Mouse (Mus musculus): ENCODE data around the gene Apopt1. TPM values are rescaled to one million over a fixed set of nuclear protein-coding genes. Genes with fewer than 3 reads are reported as not detected.

Apopt1 gene
- polyA plus RNA-seq, 1 experiment = 35.4 TPM

DNA sequence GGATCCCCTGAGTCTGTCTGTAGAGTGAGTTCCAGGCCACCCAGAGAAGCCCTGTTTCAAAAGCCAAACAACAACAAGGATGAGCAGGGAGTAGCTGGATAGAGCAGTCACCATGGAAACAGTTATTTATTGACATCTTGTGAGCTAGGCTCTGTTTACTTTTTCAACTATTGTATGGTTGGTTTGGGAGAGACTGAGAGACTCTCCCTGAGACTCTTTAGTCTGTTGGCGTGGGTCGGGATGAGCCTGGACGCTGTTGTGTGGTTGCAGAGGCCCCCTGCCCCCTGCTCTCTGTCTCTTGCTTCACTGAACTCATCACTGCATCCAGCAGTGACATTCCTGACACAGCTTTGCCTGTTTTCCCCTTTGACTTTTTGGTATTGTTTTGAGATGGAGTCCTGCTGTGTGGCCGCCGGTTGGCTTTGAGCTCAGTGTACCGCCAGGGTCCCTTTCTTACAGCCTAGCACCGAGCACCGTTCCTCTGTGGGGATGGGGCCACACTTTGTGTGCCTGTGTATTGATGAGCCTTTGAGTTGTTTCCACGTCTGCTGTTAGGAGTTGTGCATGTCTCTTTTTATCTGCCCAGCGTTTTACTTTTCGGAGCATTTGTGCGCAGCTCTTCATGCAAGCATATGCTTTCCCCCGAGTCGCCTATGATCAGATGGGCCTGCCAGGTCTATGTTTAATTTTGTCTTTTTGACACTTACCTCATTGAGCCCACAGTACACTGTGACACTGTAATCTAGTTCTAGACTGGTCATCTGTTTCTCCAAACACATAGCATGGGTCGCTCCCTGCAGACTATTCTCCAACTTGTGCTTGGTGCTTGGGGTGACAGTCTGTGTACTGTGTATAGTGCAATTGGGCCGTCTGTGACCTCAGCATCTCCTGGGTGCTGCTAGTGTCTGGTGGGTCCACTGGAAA is 53.5 kb downstream of the Apopt1 start:
- no peak for TF ChIP-seq POLR2A (IDR thresholded peaks at IDR 0.05; ENCODE audit: borderline replicate concordance, extremely low read depth, insufficient read depth, insufficient read length, poor library complexity, severe bottlenecking)
- TF ChIP-seq CTCF (IDR thresholded peaks at IDR 0.05; ENCODE audit: borderline replicate concordance, extremely low read depth, insufficient read depth, insufficient read length) = no peak
- no peak for DNase-seq (ENCODE audit: low read depth)

DNA sequence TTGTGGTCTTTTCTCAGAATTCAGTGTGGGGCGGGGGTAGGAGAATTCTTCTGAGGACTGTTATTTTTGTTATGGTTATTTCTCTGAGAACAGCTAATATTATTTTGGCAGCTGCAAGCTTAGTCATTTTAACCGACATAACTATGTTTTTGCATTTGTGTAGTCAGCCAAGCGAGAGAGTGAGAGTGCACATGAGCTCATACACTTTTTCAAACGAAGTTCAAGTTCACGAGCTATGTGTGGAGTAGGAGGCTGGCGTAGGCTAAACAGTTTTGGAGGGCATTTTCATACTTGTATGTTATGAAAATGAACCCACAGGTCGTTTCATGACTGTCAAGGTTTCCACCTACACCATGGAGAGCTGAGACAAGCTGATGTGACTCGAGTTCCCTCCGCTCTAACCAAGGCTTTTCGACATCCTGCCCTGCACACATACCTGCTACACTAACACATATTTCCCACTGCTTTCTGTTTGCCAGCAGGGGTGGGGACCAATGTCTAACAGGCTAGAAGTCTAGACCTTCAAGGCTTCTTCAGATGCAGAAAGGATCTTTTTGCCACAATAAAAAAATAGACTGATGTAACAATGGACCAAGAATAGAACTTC is 55.4 kb downstream of the Apopt1 start:
- TF ChIP-seq POLR2A (IDR thresholded peaks at IDR 0.05; ENCODE audit: borderline replicate concordance, extremely low read depth, insufficient read depth, insufficient read length, poor library complexity, severe bottlenecking) (no peak), CTCF (IDR thresholded peaks at IDR 0.05; ENCODE audit: borderline replicate concordance, extremely low read depth, insufficient read depth, insufficient read length) (no peak)
- DNase-seq (ENCODE audit: low read depth) = no peak

DNA sequence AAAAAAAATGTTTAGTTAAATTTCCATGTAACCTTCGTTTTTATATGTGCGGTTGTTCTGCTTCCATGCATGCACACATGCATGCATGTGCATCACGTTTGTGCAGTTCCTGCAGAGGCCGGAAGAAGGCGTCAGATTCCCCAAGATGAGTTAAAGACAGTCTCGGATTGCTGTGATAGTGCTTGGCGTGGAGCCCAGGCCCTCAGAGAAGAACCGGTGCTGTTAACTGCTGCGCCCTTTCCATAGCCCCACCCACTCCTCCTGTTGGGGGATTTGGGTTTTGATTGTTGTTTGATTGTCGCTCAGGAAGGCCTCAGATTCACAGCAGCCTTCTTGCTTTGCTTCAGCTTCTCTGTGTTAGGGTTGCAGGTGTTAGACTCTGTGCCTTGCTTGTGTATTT is 56.2 kb downstream of the Apopt1 start:
- DNase-seq (ENCODE audit: low read depth) = peak; percentile 91
- TF ChIP-seq CTCF (IDR thresholded peaks at IDR 0.05; ENCODE audit: borderline replicate concordance, extremely low read depth, insufficient read depth, insufficient read length) (peak; percentile 38; the same call in 1 of the 2 replicates), POLR2A (IDR thresholded peaks at IDR 0.05; ENCODE audit: borderline replicate concordance, extremely low read depth, insufficient read depth, insufficient read length, poor library complexity, severe bottlenecking) (no peak)

DNA sequence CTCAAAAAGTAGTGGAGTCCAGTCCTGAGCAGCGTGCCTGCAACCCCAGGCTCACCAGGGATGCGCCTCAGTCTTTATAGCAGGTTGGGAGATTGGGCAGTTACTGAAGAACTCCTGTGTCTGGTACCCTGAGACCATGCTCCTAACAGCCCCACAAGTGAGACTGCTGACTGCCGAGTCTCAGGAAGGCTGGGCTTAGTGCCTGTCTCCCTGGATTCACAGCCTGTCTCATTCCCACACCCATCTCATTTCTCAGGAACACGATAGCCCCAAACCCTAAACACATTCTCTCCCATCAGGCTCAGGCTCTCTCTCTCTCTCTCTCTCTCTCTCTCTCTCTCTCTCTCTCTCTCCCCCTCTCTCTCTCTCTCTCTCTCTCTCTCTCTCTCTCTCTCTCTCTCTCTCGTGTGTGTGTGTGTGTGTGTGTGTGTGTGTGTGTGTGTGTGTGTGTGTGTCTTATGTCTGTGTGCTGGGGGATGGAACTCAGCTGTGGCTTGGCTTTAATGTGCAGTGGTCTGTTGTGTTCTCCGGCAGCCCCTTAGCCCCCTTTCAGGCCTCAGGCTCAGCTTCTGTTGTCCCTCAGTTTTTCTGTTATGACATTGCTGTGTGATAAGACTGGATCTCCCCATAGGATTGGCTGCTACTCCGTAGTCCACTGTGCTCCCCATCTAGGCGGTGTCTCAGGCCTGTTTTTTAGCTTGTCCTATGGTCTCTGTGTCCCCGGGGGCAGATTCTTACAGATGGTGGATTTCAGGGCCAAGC is 56.9 kb downstream of the Apopt1 start:
- DNase-seq (ENCODE audit: low read depth) = peak; percentile 25
- no peak for TF ChIP-seq CTCF (IDR thresholded peaks at IDR 0.05; ENCODE audit: borderline replicate concordance, extremely low read depth, insufficient read depth, insufficient read length)
- no peak for TF ChIP-seq POLR2A (IDR thresholded peaks at IDR 0.05; ENCODE audit: borderline replicate concordance, extremely low read depth, insufficient read depth, insufficient read length, poor library complexity, severe bottlenecking)

DNA sequence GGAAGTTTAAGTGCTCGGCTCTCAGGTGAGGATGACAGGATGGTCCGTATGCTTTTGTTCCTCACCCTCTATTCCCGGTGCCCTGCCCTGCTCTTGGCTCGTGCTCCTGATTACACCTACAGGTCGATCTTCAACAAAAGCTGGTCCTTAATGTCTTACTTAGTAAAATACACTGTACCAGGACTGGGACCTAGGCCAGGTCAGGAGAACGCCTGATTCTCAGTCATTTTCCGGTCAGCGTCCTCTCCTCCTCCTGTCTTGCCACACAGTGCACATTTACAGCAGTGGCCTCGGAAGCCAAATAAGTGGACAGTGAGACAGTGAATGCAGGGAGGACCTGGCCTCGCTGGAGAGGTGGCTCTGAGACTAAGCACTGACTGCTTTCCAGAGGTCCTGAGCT is 57.6 kb downstream of the Apopt1 start:
- DNase-seq (ENCODE audit: low read depth) = no peak
- no peak for TF ChIP-seq POLR2A (IDR thresholded peaks at IDR 0.05; ENCODE audit: borderline replicate concordance, extremely low read depth, insufficient read depth, insufficient read length, poor library complexity, severe bottlenecking)
- TF ChIP-seq CTCF (IDR thresholded peaks at IDR 0.05; ENCODE audit: borderline replicate concordance, extremely low read depth, insufficient read depth, insufficient read length) = no peak

DNA sequence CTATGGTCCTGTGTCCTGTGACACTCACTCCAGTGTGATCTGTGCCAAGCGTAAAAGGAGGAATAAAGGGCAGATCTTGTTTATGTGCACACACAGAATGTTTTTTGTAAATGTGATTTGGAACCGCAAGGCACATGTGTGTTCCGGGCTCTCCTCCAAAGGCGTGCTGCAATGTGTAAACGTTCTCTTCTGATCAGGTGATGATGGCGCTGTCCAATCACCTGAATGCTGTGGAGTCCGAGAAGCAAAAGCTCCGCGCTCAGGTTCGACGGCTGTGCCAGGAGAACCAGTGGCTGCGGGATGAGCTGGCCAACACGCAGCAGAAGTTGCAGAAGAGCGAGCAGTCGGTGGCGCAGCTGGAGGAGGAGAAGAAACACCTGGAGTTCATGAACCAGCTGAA is 61.1 kb downstream of the Apopt1 start:
- TF ChIP-seq CTCF (IDR thresholded peaks at IDR 0.05; ENCODE audit: borderline replicate concordance, extremely low read depth, insufficient read depth, insufficient read length) (no peak), POLR2A (IDR thresholded peaks at IDR 0.05; ENCODE audit: borderline replicate concordance, extremely low read depth, insufficient read depth, insufficient read length, poor library complexity, severe bottlenecking) (no peak)
- DNase-seq (ENCODE audit: low read depth) = no peak

DNA sequence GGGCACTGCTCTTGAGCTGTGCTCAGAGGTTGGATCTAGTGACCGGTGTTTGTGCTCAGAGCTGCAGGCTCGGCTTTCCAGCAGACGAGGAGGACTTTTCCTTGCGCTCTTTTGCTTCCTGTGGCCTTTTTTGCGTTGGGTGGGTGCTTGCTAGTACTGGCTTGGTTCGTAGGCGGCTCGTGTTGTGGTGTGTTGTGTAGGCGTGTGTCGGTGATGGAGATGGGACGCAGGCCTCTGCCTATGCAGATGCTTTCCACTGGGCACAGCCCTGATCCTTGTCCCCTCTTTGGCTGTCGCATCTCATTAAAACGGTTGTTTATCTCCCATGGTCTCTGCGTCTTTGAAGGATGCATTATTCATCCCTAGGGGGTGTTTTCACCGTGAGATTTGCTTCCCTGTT is 61.8 kb downstream of the Apopt1 start:
- DNase-seq (ENCODE audit: low read depth) = no peak
- no peak for TF ChIP-seq POLR2A (IDR thresholded peaks at IDR 0.05; ENCODE audit: borderline replicate concordance, extremely low read depth, insufficient read depth, insufficient read length, poor library complexity, severe bottlenecking)
- no peak for TF ChIP-seq CTCF (IDR thresholded peaks at IDR 0.05; ENCODE audit: borderline replicate concordance, extremely low read depth, insufficient read depth, insufficient read length)

DNA sequence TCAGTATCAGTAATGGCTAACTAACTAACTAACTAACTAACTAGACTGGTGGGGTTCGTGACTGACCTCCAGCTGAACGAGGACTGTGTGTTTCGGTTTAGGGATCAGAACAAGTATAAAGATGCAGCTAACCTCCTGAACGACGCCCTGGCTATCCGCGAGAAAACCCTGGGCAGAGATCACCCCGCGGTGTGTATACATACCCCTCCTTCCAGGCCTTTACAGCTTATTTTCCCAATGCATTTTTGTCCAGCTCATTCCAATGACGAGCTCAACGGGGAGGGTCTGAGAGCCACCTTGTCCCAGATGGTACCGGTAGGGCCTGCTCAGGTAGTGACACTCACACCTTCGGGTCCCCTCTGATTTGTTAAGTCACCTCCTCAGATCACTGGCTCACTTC is 64.9 kb downstream of the Apopt1 start:
- no peak for DNase-seq (ENCODE audit: low read depth)
- TF ChIP-seq POLR2A (IDR thresholded peaks at IDR 0.05; ENCODE audit: borderline replicate concordance, extremely low read depth, insufficient read depth, insufficient read length, poor library complexity, severe bottlenecking) = no peak
- TF ChIP-seq CTCF (IDR thresholded peaks at IDR 0.05; ENCODE audit: borderline replicate concordance, extremely low read depth, insufficient read depth, insufficient read length) = no peak

DNA sequence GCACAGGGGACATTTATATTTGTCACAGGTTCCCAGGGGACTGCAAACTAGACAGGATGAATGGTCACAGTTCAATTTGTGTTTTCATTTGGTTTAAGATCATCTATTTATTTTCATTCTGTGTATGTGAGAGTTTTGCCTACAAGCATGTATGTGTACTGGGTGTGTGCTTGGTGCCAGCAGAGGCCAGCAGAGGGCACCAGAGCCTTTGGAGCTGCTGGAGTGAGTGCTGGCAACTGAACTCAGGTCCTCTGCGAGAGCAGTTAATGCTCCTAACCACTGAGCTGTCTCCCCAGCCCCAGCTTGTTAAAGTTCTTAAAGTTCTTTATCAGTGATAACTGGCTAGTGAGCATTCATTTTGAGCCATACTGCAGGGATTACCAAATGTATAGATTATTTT is 66.5 kb downstream of the Apopt1 start:
- TF ChIP-seq CTCF (IDR thresholded peaks at IDR 0.05; ENCODE audit: borderline replicate concordance, extremely low read depth, insufficient read depth, insufficient read length) = peak; percentile 14; the same call in 1 of the 2 replicates
- TF ChIP-seq POLR2A (IDR thresholded peaks at IDR 0.05; ENCODE audit: borderline replicate concordance, extremely low read depth, insufficient read depth, insufficient read length, poor library complexity, severe bottlenecking) = no peak
- DNase-seq (ENCODE audit: low read depth) = no peak

DNA sequence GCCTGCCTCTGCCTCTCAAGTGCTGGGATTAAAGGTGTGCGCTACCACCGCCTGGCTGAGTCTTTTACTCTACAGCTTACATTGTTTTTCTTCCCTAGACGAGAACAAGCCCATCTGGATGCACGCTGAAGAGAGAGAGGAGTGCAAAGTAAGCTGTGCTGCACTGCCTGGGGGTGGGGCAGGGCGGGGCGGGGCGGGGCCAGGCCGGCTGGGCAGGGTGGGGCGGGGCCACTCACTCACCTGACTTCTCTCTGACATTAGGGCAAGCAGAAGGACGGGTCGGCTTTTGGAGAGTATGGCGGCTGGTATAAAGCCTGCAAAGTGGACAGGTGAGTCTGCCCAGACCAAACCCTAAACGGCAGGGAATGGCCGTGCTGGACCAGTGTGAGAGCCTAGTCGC is 72.1 kb downstream of the Apopt1 start:
- DNase-seq (ENCODE audit: low read depth) = no peak
- TF ChIP-seq CTCF (IDR thresholded peaks at IDR 0.05; ENCODE audit: borderline replicate concordance, extremely low read depth, insufficient read depth, insufficient read length) = no peak
- no peak for TF ChIP-seq POLR2A (IDR thresholded peaks at IDR 0.05; ENCODE audit: borderline replicate concordance, extremely low read depth, insufficient read depth, insufficient read length, poor library complexity, severe bottlenecking)

DNA sequence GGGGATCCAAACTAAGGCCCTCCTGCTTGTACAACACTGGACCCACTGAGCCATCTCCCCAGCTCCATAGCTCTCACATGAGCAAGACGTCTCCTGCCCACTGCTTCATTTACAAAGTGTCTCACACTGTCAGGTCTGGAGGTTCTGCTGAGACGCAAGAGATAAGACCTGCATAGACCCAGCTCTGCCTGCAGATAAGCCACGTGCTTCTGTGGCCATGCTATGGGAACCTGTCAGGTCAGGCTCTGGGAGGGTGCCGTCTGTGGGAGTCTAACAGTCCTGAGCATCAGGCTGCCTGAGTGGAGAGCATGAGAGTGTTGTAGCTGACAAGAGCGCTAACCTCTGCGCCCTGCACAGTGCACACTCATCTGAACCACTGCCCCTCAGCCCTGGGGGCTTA is 74.0 kb downstream of the Apopt1 start:
- DNase-seq (ENCODE audit: low read depth) = no peak
- no peak for TF ChIP-seq CTCF (IDR thresholded peaks at IDR 0.05; ENCODE audit: borderline replicate concordance, extremely low read depth, insufficient read depth, insufficient read length)
- TF ChIP-seq POLR2A (IDR thresholded peaks at IDR 0.05; ENCODE audit: borderline replicate concordance, extremely low read depth, insufficient read depth, insufficient read length, poor library complexity, severe bottlenecking) = no peak

All from brain, embryonic 14.5 days (tissue).